Mouse (Mus musculus) testis, postnatal 14 days (tissue): ENCODE data around the gene Thbs2.
"Not testable (repeated sequence)": the region's sequence is repeated elsewhere in the genome, so short reads cannot be mapped to it uniquely, and the experiment has no call there.

ENCODE experiments used
- DNase-seq: peaks from one replicate; pipeline ENCODE4 v3.0.0; 2021; ENCODE audit warnings: low spot score

The Thbs2 gene

GRCm38 (mm10) chr17:14628901-14629300, 65.1 kb downstream of the Thbs2 start:
- DNase-seq: no peak

GRCm38 (mm10) chr17:14627828-14628338, 66.2 kb downstream of the Thbs2 start:
- no peak for DNase-seq

GRCm38 (mm10) chr17:14624433-14624832, 69.6 kb downstream of the Thbs2 start:
- no peak for DNase-seq

DNA sequence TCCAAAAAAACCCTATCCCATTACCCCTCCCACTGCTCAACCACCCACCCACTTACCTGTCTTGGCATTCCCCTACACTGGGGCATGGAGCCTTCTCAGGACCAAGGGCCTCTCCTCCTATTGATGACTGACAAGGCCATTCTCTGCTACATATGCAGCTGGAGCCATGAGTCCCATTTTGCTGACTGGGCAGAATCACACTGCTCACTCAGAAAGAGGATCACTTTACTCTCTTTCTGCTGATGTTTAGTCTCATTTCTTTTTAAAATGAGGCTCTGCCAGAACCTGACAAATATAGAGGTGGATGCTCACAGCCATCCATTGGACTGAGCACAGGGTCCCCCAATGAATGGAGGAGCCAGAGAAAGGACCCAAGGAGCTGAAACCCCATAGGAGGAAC, 73.0 kb downstream of the Thbs2 start:
- not testable (repeated sequence) for DNase-seq

DNA sequence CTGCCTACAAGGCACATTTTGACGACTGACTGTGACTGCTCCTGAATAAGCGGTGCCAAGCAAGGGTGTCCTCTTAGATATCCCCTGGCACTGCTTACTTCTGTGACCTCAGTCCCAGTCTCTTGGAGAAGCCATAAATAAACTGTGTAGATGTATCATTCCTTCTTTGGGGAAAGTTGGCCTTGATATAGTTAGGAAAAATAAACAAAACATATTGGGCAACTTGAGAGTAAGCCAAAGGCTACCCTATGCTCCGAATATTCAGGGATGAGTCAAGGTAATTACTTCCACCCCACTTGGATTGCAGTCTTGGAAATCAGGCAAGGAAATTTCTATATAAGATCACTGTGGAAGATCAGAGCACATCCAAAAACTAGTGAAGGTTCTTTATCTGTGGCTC, 74.0 kb downstream of the Thbs2 start:
- DNase-seq: no peak

DNA sequence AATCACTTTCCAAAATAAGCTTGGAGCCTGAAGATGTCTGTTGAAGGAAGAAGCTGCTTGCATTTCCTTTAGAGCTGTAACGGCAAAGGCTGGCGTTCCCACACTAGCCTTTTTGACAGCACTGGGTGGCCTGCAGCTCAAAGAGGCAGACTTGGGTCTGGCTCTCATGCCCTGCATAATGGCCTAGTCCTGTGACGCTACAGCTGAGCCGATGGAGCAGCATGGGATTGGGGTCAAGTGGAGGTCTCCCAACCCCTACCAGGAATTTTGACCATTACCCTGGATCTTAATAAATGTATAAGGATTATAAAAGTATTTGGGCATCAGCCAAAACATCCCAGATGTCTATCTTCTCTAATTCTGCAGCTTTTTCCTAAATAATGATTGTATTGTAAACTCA, 75.0 kb downstream of the Thbs2 start:
- DNase-seq: no peak
